Mouse (Mus musculus): ENCODE data around the gene Rer1. TPM values are rescaled to one million over a fixed set of nuclear protein-coding genes. Genes with fewer than 3 reads are reported as not detected.
"Not testable (repeated sequence)": the region's sequence is repeated elsewhere in the genome, so short reads cannot be mapped to it uniquely, and the experiment has no call there.

Gene Rer1
- total RNA-seq, 2 experiments from 2014 or later = 62.2 to 67.3 TPM

GRCm38 (mm10) chr4:155078808-155079207, 7.4 kb downstream of the Rer1 start:
- DNase-seq (ENCODE audit: extremely low spot score in 1 of 2, low spot score in 1 of 2) = not testable (repeated sequence)

GRCm38 (mm10) chr4:155076677-155077076, 9.5 kb downstream of the Rer1 start:
- no peak for DNase-seq (ENCODE audit: extremely low spot score in 1 of 2, low spot score in 1 of 2)

GRCm38 (mm10) chr4:155075813-155076212, 10.4 kb downstream of the Rer1 start:
- DNase-seq (ENCODE audit: extremely low spot score in 1 of 2, low spot score in 1 of 2) = no peak

GRCm38 (mm10) chr4:155075137-155075536, 11.0 kb downstream of the Rer1 start:
- DNase-seq (ENCODE audit: extremely low spot score in 1 of 2, low spot score in 1 of 2) = no peak

GRCm38 (mm10) chr4:155074418-155074817, 11.8 kb downstream of the Rer1 start:
- no peak for DNase-seq (ENCODE audit: extremely low spot score in 1 of 2, low spot score in 1 of 2)

- DNase-seq (ENCODE audit: extremely low spot score in 1 of 2, low spot score in 1 of 2) = no peak
Measured at GRCm38 (mm10) chr4:155070921-155071320, 15.3 kb downstream of the Rer1 start.

GRCm38 (mm10) chr4:155070199-155070598, 16.0 kb downstream of the Rer1 start:
- DNase-seq (ENCODE audit: extremely low spot score in 1 of 2, low spot score in 1 of 2) = no peak

GRCm38 (mm10) chr4:155069191-155069590, 17.0 kb downstream of the Rer1 start:
- DNase-seq (ENCODE audit: extremely low spot score in 1 of 2, low spot score in 1 of 2) = no peak

GRCm38 (mm10) chr4:155068357-155068972, 17.7 kb downstream of the Rer1 start:
- DNase-seq (ENCODE audit: extremely low spot score in 1 of 2, low spot score in 1 of 2) = no peak

GRCm38 (mm10) chr4:155066834-155067522, 19.2 kb downstream of the Rer1 start, which contains the start of gene Pex10:
TSS of gene Pex10 (plus strand) at chr4:155067016.
- DNase-seq (ENCODE audit: extremely low spot score in 1 of 2, low spot score in 1 of 2) = peak; percentile 91 to 93

- peak; percentile 73 to 94 for DNase-seq (ENCODE audit: extremely low spot score in 1 of 2, low spot score in 1 of 2)
Measured at GRCm38 (mm10) chr4:155065970-155066833, 20.0 kb downstream of the Rer1 start.

GRCm38 (mm10) chr4:155064474-155064873, 21.7 kb downstream of the Rer1 start:
- DNase-seq (ENCODE audit: extremely low spot score in 1 of 2, low spot score in 1 of 2) = no peak

- no peak for DNase-seq (ENCODE audit: extremely low spot score in 1 of 2, low spot score in 1 of 2)
Measured at GRCm38 (mm10) chr4:155063895-155064294, 22.3 kb downstream of the Rer1 start.

GRCm38 (mm10) chr4:155058325-155058724, 27.9 kb downstream of the Rer1 start:
- no peak for DNase-seq (ENCODE audit: extremely low spot score in 1 of 2, low spot score in 1 of 2)

- DNase-seq (ENCODE audit: extremely low spot score in 1 of 2, low spot score in 1 of 2) = no peak
Measured at GRCm38 (mm10) chr4:155056724-155057123, 29.5 kb downstream of the Rer1 start, which contains the start of gene Plch2. TSS of gene Plch2 (minus strand) at chr4:155056784.

GRCm38 (mm10) chr4:155050116-155050515, 36.1 kb downstream of the Rer1 start:
- DNase-seq (ENCODE audit: extremely low spot score in 1 of 2, low spot score in 1 of 2) = no peak

GRCm38 (mm10) chr4:155046636-155047035, 39.5 kb downstream of the Rer1 start:
- DNase-seq (ENCODE audit: extremely low spot score in 1 of 2, low spot score in 1 of 2) = no peak

GRCm38 (mm10) chr4:155043289-155043625, 42.9 kb downstream of the Rer1 start:
- no peak for DNase-seq (ENCODE audit: extremely low spot score in 1 of 2, low spot score in 1 of 2)

GRCm38 (mm10) chr4:155042606-155043288, 43.4 kb downstream of the Rer1 start:
- peak in 1 of 2 experiments; percentile 48 for DNase-seq (ENCODE audit: extremely low spot score in 1 of 2, low spot score in 1 of 2)

GRCm38 (mm10) chr4:155040696-155041095, 45.5 kb downstream of the Rer1 start:
- DNase-seq (ENCODE audit: extremely low spot score in 1 of 2, low spot score in 1 of 2) = no peak

GRCm38 (mm10) chr4:155040197-155040596, 46.0 kb downstream of the Rer1 start:
- no peak for DNase-seq (ENCODE audit: extremely low spot score in 1 of 2, low spot score in 1 of 2)

All from layer of hippocampus, postnatal 25 days (tissue).